Mouse (Mus musculus) bone marrow macrophage, adult 2 months (primary cell): ENCODE data around the gene Pde2a.

Experiments used
- CTCF ChIP-seq: IDR thresholded peaks from 2 replicates; pipeline ENCODE4 v1.5.1; 2012; ENCODE audit warnings: low read depth, mild to moderate bottlenecking, low read length, moderate library complexity
- POLR2A ChIP-seq: IDR thresholded peaks from 2 replicates; pipeline ENCODE4 v1.6.1; 2012; ENCODE audit warnings: mild to moderate bottlenecking, low read depth, low read length, borderline replicate concordance

- TF ChIP-seq CTCF (no peak), POLR2A (no peak)
These were observed 13.5 kb downstream of the Pde2a start for GRCm38 (mm10) chr7:101435038-101435437.
